In genomic region chr9:37114286-37115267, GRCm38 (mm10) we compare ENCODE assay signal across 9 mouse cellular contexts. TPM values are rescaled to one million over a fixed set of nuclear protein-coding genes. Genes with fewer than 3 reads are reported as not detected.
DNase-seq lines count a peak whose midpoint lies in the region; ATAC-seq and TF ChIP-seq lines count a peak whose summit lies in the region.
"Had no signal": no experiment of that assay in that cellular context is flagged by ENCODE, and none has a peak within 500 bp of the region (broad histone marks: within the 10 kb centered on the region; RNA-seq: fewer than 3 reads in every experiment).

No protein-coding gene starts in this region.

- no peak for TF ChIP-seq EP300 in ES-Bruce4 (IDR thresholded peaks at IDR 0.05; ENCODE audit: insufficient read depth, low read depth, low read length)

- H3K4me1 ChIP-seq in heart, embryonic 13.5 days = peaks cover 4% of the 10 kb centered on the region; the same call in 1 of the 2 replicates
- H3K4me1 ChIP-seq in ES-Bruce4 (ENCODE audit: control insufficient read depth, insufficient read depth, low read length) = no peaks in the 10 kb centered on the region
- peaks cover 39% of the 10 kb centered on the region for H3K4me1 ChIP-seq in forebrain, embryonic 12.5 days
- peaks cover 10% of the 10 kb centered on the region for H3K4me1 ChIP-seq in limb, embryonic 15.5 days

- no peak overlapping the region for H3K4me3 ChIP-seq in heart, embryonic 13.5 days
- H3K4me3 ChIP-seq in ES-Bruce4 (ENCODE audit: low read depth, low read length) = no peak overlapping the region
- no peak overlapping the region for H3K4me3 ChIP-seq in forebrain, embryonic 12.5 days (replicated peaks)
- no peak overlapping the region for H3K4me3 ChIP-seq in limb, embryonic 15.5 days

- no peaks in the 10 kb centered on the region for H3K36me3 ChIP-seq in heart, embryonic 13.5 days
- H3K36me3 ChIP-seq in ES-Bruce4 (ENCODE audit: control insufficient read depth, insufficient read depth, low read length, poor library complexity, severe bottlenecking) = no peaks in the 10 kb centered on the region
- no peaks in the 10 kb centered on the region for H3K36me3 ChIP-seq in forebrain, embryonic 12.5 days (replicated peaks)
- H3K36me3 ChIP-seq in limb, embryonic 15.5 days = no peaks in the 10 kb centered on the region

- H3K9ac ChIP-seq in heart, embryonic 13.5 days = no peak overlapping the region
- H3K9ac ChIP-seq in ES-Bruce4 (ENCODE audit: low read depth, poor library complexity, severe bottlenecking) = no peak overlapping the region
- no peak overlapping the region for H3K9ac ChIP-seq in forebrain, embryonic 12.5 days
- no peak overlapping the region for H3K9ac ChIP-seq in limb, embryonic 15.5 days

- no peaks in the 10 kb centered on the region for H3K9me3 ChIP-seq in heart, embryonic 13.5 days
- H3K9me3 ChIP-seq in ES-Bruce4 (replicated peaks; ENCODE audit: control insufficient read depth, insufficient read depth, low read length, poor library complexity, severe bottlenecking) = no peaks in the 10 kb centered on the region
- H3K9me3 ChIP-seq in forebrain, embryonic 12.5 days = no peaks in the 10 kb centered on the region
- H3K9me3 ChIP-seq in limb, embryonic 15.5 days = no peaks in the 10 kb centered on the region

- TF ChIP-seq CTCF in ES-Bruce4 (IDR thresholded peaks at IDR 0.05; ENCODE audit: low read depth, low read length) = peak; percentile 30

- 0 out of 2 replicates have a peak overlapping the region, but pooled peaks have one; percentile 14 for H3K27ac ChIP-seq in heart, embryonic 13.5 days (replicated peaks)
- H3K27ac ChIP-seq in ES-Bruce4 (ENCODE audit: insufficient read depth, low read length) = no peak overlapping the region
- peak overlapping the region; percentile 79 for H3K27ac ChIP-seq in forebrain, embryonic 12.5 days
- H3K27ac ChIP-seq in limb, embryonic 15.5 days = 0 out of 2 replicates have a peak overlapping the region, but pooled peaks have one; percentile 47

- no peaks in the 10 kb centered on the region for H3K27me3 ChIP-seq in heart, embryonic 13.5 days (replicated peaks)
- no peaks in the 10 kb centered on the region for H3K27me3 ChIP-seq in ES-Bruce4 (ENCODE audit: control insufficient read depth, insufficient read depth, low read length, poor library complexity, severe bottlenecking)
- H3K27me3 ChIP-seq in forebrain, embryonic 12.5 days = peaks cover 7% of the 10 kb centered on the region; the same call in 1 of the 2 replicates
- peaks cover 27% of the 10 kb centered on the region; the same call in 1 of the 2 replicates for H3K27me3 ChIP-seq in limb, embryonic 15.5 days

- 37% methylated on average over 9 of the region's 9 CpGs for WGBS in heart, embryonic 13.5 days
- 12% methylated on average over 9 of the region's 9 CpGs for WGBS in forebrain, embryonic 12.5 days
- 45% methylated on average over 9 of the region's 9 CpGs for WGBS in limb, embryonic 15.5 days

- no peak for TF ChIP-seq POLR2A in ES-Bruce4 (IDR thresholded peaks at IDR 0.05; ENCODE audit: insufficient read depth, low read length)

- no peak overlapping the region for H3K4me2 ChIP-seq in heart, embryonic 13.5 days
- 0 out of 2 replicates have a peak overlapping the region, but pooled peaks have one; percentile 6 for H3K4me2 ChIP-seq in forebrain, embryonic 12.5 days
- no peak overlapping the region for H3K4me2 ChIP-seq in limb, embryonic 15.5 days

- no peak for ATAC-seq in heart, embryonic 13.5 days (ENCODE audit: extremely low read depth, insufficient number of reproducible peaks, low FRiP score, low TSS enrichment)
- peak; percentile 87 for ATAC-seq in forebrain, embryonic 12.5 days (ENCODE audit: low FRiP score)
- ATAC-seq in limb, embryonic 15.5 days (ENCODE audit: insufficient number of reproducible peaks, low FRiP score, low TSS enrichment, low read depth) = peak; percentile 78; the same call in 1 of the 2 replicates

- no peak for DNase-seq in heart, adult 8-10 months (ENCODE audit: low spot score)
- no peak for DNase-seq in right cerebral cortex, adult 2 months (ENCODE audit: low spot score in 2 of 2)
- DNase-seq in natural killer cell, adult 2 months (ENCODE audit: low spot score in 2 of 2) = no peak
- no peak for DNase-seq in cerebellum, postnatal 14 days
- DNase-seq: cerebellum, adult 18-20 months had no signal

RNA-seq across cellular contexts. Expression of gene Pknox2, which starts 32.6 kb away (rescaled TPM):
- polyA plus RNA-seq in heart, embryonic 13.5 days (2015; fragmentation: Nextera tagmentation; extraction: Ambion mirVana) = 4.9 and 5.7 TPM in 2 replicates
- 1 to 10 TPM; 8.3 to 10.0 (median 9.8) TPM for total RNA-seq in heart, adult 8-10 months (2022)
- polyA plus RNA-seq in ES-Bruce4 (2011; ENCODE audit: insufficient read depth, insufficient read length, low read depth, missing spikeins) = 12.3 and 14.3 TPM in 2 replicates
- polyA plus RNA-seq in forebrain, embryonic 12.5 days (2016; fragmentation: Nextera tagmentation; extraction: Ambion mirVana) = 27.1 and 29.5 TPM in 2 replicates
- 8.1 and 8.7 TPM in 2 replicates for polyA plus RNA-seq in limb, embryonic 15.5 days (2015; fragmentation: Nextera tagmentation; extraction: Ambion mirVana)
